Mouse (Mus musculus) CD4-positive, CD25-positive, alpha-beta regulatory T cell (primary cell): ENCODE results near the gene Idh2. TPM values are rescaled to one million over a fixed set of nuclear protein-coding genes. Genes with fewer than 3 reads are reported as not detected.

ENCODE experiments used
- polyA plus RNA-seq: library from polyadenylated mRNA; unstranded; fragments of 100-300 nt; shearing (Covaris generic); gene quantifications from one replicate; pipeline ENCODE4 v1.2.1, GENCODE M21; 2017

The Idh2 gene
- 72.5 TPM for polyA plus RNA-seq

GRCm38 (mm10) chr7:80115224-80115590 is at the start of gene Idh2:
Gene Idh2, minus strand, starts transcription at chr7:80115392.

Other genes starting within 250 kb of the Idh2 start
- gene Ap3s2, start 194.7 kb downstream of the Idh2 start, polyA plus RNA-seq, result 27.2 TPM
- gene Arpin, start 180.0 kb downstream of the Idh2 start, polyA plus RNA-seq, result 0.30 TPM
- 15.1 TPM for gene Zfp710, start 90.6 kb downstream of the Idh2 start, polyA plus RNA-seq
- gene Sema4b, start 71.4 kb upstream of the Idh2 start, polyA plus RNA-seq, result 22.8 TPM
- gene Cib1, start 117.4 kb upstream of the Idh2 start, polyA plus RNA-seq, result 150 TPM
- 9.4 TPM for gene Gdpgp1, start 117.5 kb upstream of the Idh2 start, polyA plus RNA-seq
- 0.16 TPM for gene Ttll13, start 131.0 kb upstream of the Idh2 start, polyA plus RNA-seq
- gene Ngrn, start 145.8 kb upstream of the Idh2 start, polyA plus RNA-seq, result 62.5 TPM
- 48.4 TPM for gene Vps33b, start 154.3 kb upstream of the Idh2 start, polyA plus RNA-seq
- gene Prc1, start 179.1 kb upstream of the Idh2 start, polyA plus RNA-seq, result 8.3 TPM
- 29.8 TPM for gene Rccd1, start 209.1 kb upstream of the Idh2 start, polyA plus RNA-seq
- 79.8 TPM for gene Unc45a, start 225.6 kb upstream of the Idh2 start, polyA plus RNA-seq
- 7.6 TPM for gene Hddc3, start 227.7 kb upstream of the Idh2 start, polyA plus RNA-seq